ENCODE assay signal across 8 mouse cellular contexts in genomic region chr2:129129412-129129929, GRCm38 (mm10). TPM values are rescaled to one million over a fixed set of nuclear protein-coding genes. Genes with fewer than 3 reads are reported as not detected.
DNase-seq lines count a peak whose midpoint lies in the region; ATAC-seq and TF ChIP-seq lines count a peak whose summit lies in the region.

TSS of gene Chchd5 (plus strand) at chr2:129129700.

- peak within 1 kb of the TSS; percentile 61 for H3K4me2 ChIP-seq in kidney, embryonic 14.5 days (replicated peaks; ENCODE audit: low read depth, low read length)
- H3K4me2 ChIP-seq in limb, embryonic 15.5 days, result peak within 1 kb of the TSS; percentile 74

- H3K27ac ChIP-seq in bone marrow macrophage, adult 2 months (ENCODE audit: insufficient read depth, low read depth, low read length), result peak within 1 kb of the TSS; percentile 82
- H3K27ac ChIP-seq in embryonic fibroblast, embryonic 13.5 days (ENCODE audit: insufficient read depth, low read length), result peak within 1 kb of the TSS; percentile 55
- peak within 1 kb of the TSS; percentile 90 for H3K27ac ChIP-seq in kidney, embryonic 14.5 days (ENCODE audit: low read depth, low read length)
- H3K27ac ChIP-seq in limb, embryonic 15.5 days, result peak within 1 kb of the TSS; percentile 93

- peaks cover 14% of the 10 kb centered on the region for H3K4me1 ChIP-seq in bone marrow macrophage, adult 2 months (ENCODE audit: control insufficient read depth, insufficient read depth, low read length)
- H3K4me1 ChIP-seq in embryonic fibroblast, embryonic 13.5 days (ENCODE audit: control insufficient read depth, insufficient read depth, low read length), result no peaks in the 10 kb centered on the region
- H3K4me1 ChIP-seq in kidney, embryonic 14.5 days (ENCODE audit: control insufficient read depth, insufficient read depth, low read length), result peaks cover 6% of the 10 kb centered on the region
- H3K4me1 ChIP-seq in limb, embryonic 15.5 days, result peaks cover 13% of the 10 kb centered on the region

- peak within 1 kb of the TSS; percentile 76 for H3K9ac ChIP-seq in kidney, embryonic 14.5 days (ENCODE audit: low read depth, low read length)
- H3K9ac ChIP-seq in limb, embryonic 15.5 days, result peak within 1 kb of the TSS; percentile 60

- peak; percentile 57; the same call in 1 of the 2 replicates for TF ChIP-seq POLR2A in bone marrow macrophage, adult 2 months (IDR thresholded peaks at IDR 0.05; ENCODE audit: borderline replicate concordance, low read depth, low read length)
- TF ChIP-seq POLR2A in embryonic fibroblast, embryonic 13.5 days (IDR thresholded peaks at IDR 0.05; ENCODE audit: low read depth, low read length), result peak; percentile 86

- H3K4me3 ChIP-seq in bone marrow macrophage, adult 2 months (ENCODE audit: insufficient read depth, low read length), result peak within 1 kb of the TSS; percentile 73
- H3K4me3 ChIP-seq in embryonic fibroblast, embryonic 13.5 days (ENCODE audit: insufficient read depth, low read length), result peak within 1 kb of the TSS; percentile 74
- H3K4me3 ChIP-seq in kidney, embryonic 14.5 days (ENCODE audit: low read length), result peak within 1 kb of the TSS; percentile 64
- H3K4me3 ChIP-seq in limb, embryonic 15.5 days, result peak within 1 kb of the TSS; percentile 65

- DNase-seq in A20 (ENCODE audit: low read depth, low spot score), result peak; percentile 94
- peak; percentile 97 to 98 for DNase-seq in heart, adult 9 months (ENCODE audit: low spot score in 2 of 2)
- DNase-seq in monocyte, adult 2 months (ENCODE audit: low read depth in 1 of 2, low spot score in 2 of 2), result peak; percentile 80 to 89
- peak; percentile 85 to 90 for DNase-seq in spleen, postnatal 36 days (ENCODE audit: low spot score in 2 of 2)

- no peaks in the 10 kb centered on the region for H3K27me3 ChIP-seq in kidney, embryonic 14.5 days (ENCODE audit: control insufficient read depth, insufficient read depth, low read length)
- no peaks in the 10 kb centered on the region for H3K27me3 ChIP-seq in limb, embryonic 15.5 days

- H3K36me3 ChIP-seq in kidney, embryonic 14.5 days (ENCODE audit: control insufficient read depth, insufficient read depth, low read length), result peaks cover 42% of the 10 kb centered on the region
- peaks cover 50% of the 10 kb centered on the region for H3K36me3 ChIP-seq in limb, embryonic 15.5 days

- 0% methylated on average over 35 of the region's 35 CpGs for WGBS in kidney, embryonic 14.5 days
- under 1% methylated on average over 35 of the region's 35 CpGs for WGBS in limb, embryonic 15.5 days

- peak; percentile 100 for ATAC-seq in kidney, embryonic 14.5 days (ENCODE audit: low FRiP score, low TSS enrichment)
- peak; percentile 100 for ATAC-seq in limb, embryonic 15.5 days (ENCODE audit: insufficient number of reproducible peaks, low FRiP score, low TSS enrichment, low read depth)

- TF ChIP-seq CTCF in bone marrow macrophage, adult 2 months (IDR thresholded peaks at IDR 0.05; ENCODE audit: low read depth, low read length), result no peak
- TF ChIP-seq CTCF in embryonic fibroblast, embryonic 13.5 days (IDR thresholded peaks at IDR 0.05; ENCODE audit: borderline replicate concordance, insufficient read depth, low read length), result no peak

- H3K9me3 ChIP-seq in kidney, embryonic 14.5 days (ENCODE audit: control insufficient read depth, low read length), result peaks cover 5% of the 10 kb centered on the region; the same call in 1 of the 2 replicates
- H3K9me3 ChIP-seq in limb, embryonic 15.5 days, result peaks cover 3% of the 10 kb centered on the region; the same call in 1 of the 2 replicates

RNA-seq across cellular contexts. Expression of gene Chchd5, which starts in this region (rescaled TPM):
- 15.3 and 20.0 TPM in 2 replicates for polyA plus RNA-seq in bone marrow macrophage, adult 2 months (2012; ENCODE audit: insufficient read depth, insufficient read length, missing spikeins)
- polyA plus RNA-seq in embryonic fibroblast, embryonic 13.5 days (2011; ENCODE audit: insufficient read length, low read depth, missing spikeins), result 15.2 and 18.2 TPM in 2 replicates
- 26.8 and 26.9 TPM in 2 replicates for polyA plus RNA-seq in kidney, embryonic 14.5 days (2014; fragmentation: Nextera tagmentation; extraction: Ambion mirVana)
- polyA plus RNA-seq in limb, embryonic 15.5 days (2015; fragmentation: Nextera tagmentation; extraction: Ambion mirVana), result 24.2 and 24.3 TPM in 2 replicates

Comparison
In these comparisons a context has a peak if more than half of its experiments do, and no peak if none do; other contexts are left out.
1. Peak in every context shown above with its lines: DNase-seq, ATAC-seq, H3K4me3 ChIP-seq and H3K27ac ChIP-seq.